ENCODE assay signal across 13 mouse cellular contexts in the genomic region with DNA sequence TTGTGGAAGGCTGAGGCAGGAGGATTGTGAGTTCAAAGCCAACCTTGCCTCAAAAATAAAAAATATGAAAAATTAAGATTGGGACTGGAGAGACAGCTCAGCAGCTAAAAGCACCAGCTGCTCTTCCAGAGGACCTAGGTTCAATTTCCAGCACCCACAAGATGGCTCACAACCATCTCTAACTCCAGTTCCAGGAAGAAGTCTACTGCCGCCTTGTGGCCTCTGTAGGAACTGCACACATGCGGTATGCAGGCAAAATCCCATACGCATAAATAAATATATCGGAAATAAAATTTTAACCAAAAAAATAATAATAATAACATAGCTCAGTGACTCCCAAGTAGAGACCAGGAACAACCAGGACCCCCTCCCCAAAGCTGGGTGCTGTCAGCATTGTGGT. TPM values are rescaled to one million over a fixed set of nuclear protein-coding genes. Genes with fewer than 3 reads are reported as not detected.
DNase-seq lines count a peak whose midpoint lies in the region; ATAC-seq and TF ChIP-seq lines count a peak whose summit lies in the region.
"Had no signal": no experiment of that assay in that cellular context is flagged by ENCODE, and none has a peak within 500 bp of the region (broad histone marks: within the 10 kb centered on the region; RNA-seq: fewer than 3 reads in every experiment).

No protein-coding gene starts in this region.

- TF ChIP-seq EP300 in heart, postnatal 0 days (IDR thresholded peaks at IDR 0.05; ENCODE audit: low read depth), result no peak

- H3K9ac ChIP-seq in heart, postnatal 0 days (replicated peaks; ENCODE audit: low read depth, low read length), result no peak overlapping the region
- H3K9ac ChIP-seq in midbrain, postnatal 0 days (replicated peaks; ENCODE audit: low read length, poor library complexity, severe bottlenecking), result no peak overlapping the region
- H3K9ac ChIP-seq: forebrain, embryonic 12.5 days; limb, embryonic 12.5 days had no signal

- H3K36me3 ChIP-seq in heart, postnatal 0 days (replicated peaks; ENCODE audit: control insufficient read depth, insufficient read depth, low read length), result no peaks in the 10 kb centered on the region
- H3K36me3 ChIP-seq in midbrain, postnatal 0 days (ENCODE audit: insufficient read depth, low read length), result no peaks in the 10 kb centered on the region
- no peaks in the 10 kb centered on the region for H3K36me3 ChIP-seq in midbrain, embryonic 10.5 days
- H3K36me3 ChIP-seq: forebrain, embryonic 12.5 days; heart, embryonic 10.5 days; limb, embryonic 12.5 days had no signal

- no peaks in the 10 kb centered on the region for H3K9me3 ChIP-seq in heart, postnatal 0 days (replicated peaks; ENCODE audit: control insufficient read depth, low read length)
- H3K9me3 ChIP-seq in midbrain, postnatal 0 days (ENCODE audit: low read length), result no peaks in the 10 kb centered on the region
- H3K9me3 ChIP-seq in midbrain, embryonic 10.5 days (replicated peaks), result no peaks in the 10 kb centered on the region; the same call in 1 of the 2 replicates
- H3K9me3 ChIP-seq: heart, embryonic 10.5 days; limb, embryonic 12.5 days had no signal

- TF ChIP-seq POLR2A in bone marrow macrophage, adult 2 months (IDR thresholded peaks at IDR 0.05; ENCODE audit: borderline replicate concordance, low read depth, low read length), result no peak

- ATAC-seq in heart, postnatal 0 days (ENCODE audit: insufficient read depth, low read depth), result no peak
- no peak for ATAC-seq in midbrain, postnatal 0 days (ENCODE audit: low FRiP score)
- ATAC-seq: intestine, embryonic 16.5 days had no signal

- H3K27ac ChIP-seq in heart, postnatal 0 days (ENCODE audit: low read depth), result no peak overlapping the region
- H3K27ac ChIP-seq in midbrain, postnatal 0 days (ENCODE audit: low read depth, low read length), result no peak overlapping the region
- H3K27ac ChIP-seq in midbrain, embryonic 10.5 days (replicated peaks), result no peak overlapping the region
- no peak overlapping the region for H3K27ac ChIP-seq in bone marrow macrophage, adult 2 months (ENCODE audit: insufficient read depth, low read depth, low read length)
- H3K27ac ChIP-seq: forebrain, embryonic 12.5 days; heart, embryonic 10.5 days; limb, embryonic 12.5 days had no signal

- intact Hi-C loops in heart, postnatal 25 days (cut with DNase I), result no loop called here
- intact Hi-C loops in left cerebral cortex, postnatal 14 days (cut with DNase I), result loop anchor here (10.0 kb wide), 2 partner anchors 592 to 862 kb away; no protein-coding TSS in a partner anchor

- no peaks in the 10 kb centered on the region for H3K27me3 ChIP-seq in heart, postnatal 0 days (ENCODE audit: control insufficient read depth, insufficient read depth, low read length)
- H3K27me3 ChIP-seq in midbrain, postnatal 0 days (ENCODE audit: insufficient read depth, low read length), result no peaks in the 10 kb centered on the region
- H3K27me3 ChIP-seq in midbrain, embryonic 10.5 days (ENCODE audit: low read depth, poor library complexity, severe bottlenecking), result no peaks in the 10 kb centered on the region
- H3K27me3 ChIP-seq: forebrain, embryonic 12.5 days; limb, embryonic 12.5 days had no signal

- H3K4me1 ChIP-seq in heart, postnatal 0 days (ENCODE audit: control insufficient read depth, insufficient read depth), result 0 out of 2 replicates have a peak, but pooled peaks cover 6% of the 10 kb centered on the region
- no peaks in the 10 kb centered on the region for H3K4me1 ChIP-seq in midbrain, postnatal 0 days (ENCODE audit: insufficient read depth, low read length)
- H3K4me1 ChIP-seq in midbrain, embryonic 10.5 days, result peaks cover 11% of the 10 kb centered on the region
- H3K4me1 ChIP-seq in bone marrow macrophage, adult 2 months (ENCODE audit: control insufficient read depth, insufficient read depth, low read length), result peaks cover 4% of the 10 kb centered on the region; the same call in 1 of the 2 replicates
- H3K4me1 ChIP-seq: limb, embryonic 12.5 days had no signal

- DNase-seq in heart, postnatal 0 days (ENCODE audit: low spot score), result no peak
- no peak for DNase-seq in heart, postnatal 25 days (ENCODE audit: low spot score)
- no peak for DNase-seq in midbrain, postnatal 0 days (ENCODE audit: low spot score)
- no peak for DNase-seq in midbrain, embryonic 10.5 days (ENCODE audit: low spot score)
- peak; percentile 65 for DNase-seq in testis, postnatal 10 days (ENCODE audit: low spot score)
- DNase-seq in left cerebral cortex, adult 9 months (ENCODE audit: low spot score in 2 of 2), result no peak
- no peak for DNase-seq in left cerebral cortex, postnatal 14 days (ENCODE audit: low spot score in 2 of 2)
- DNase-seq: midbrain, embryonic 14.5 days had no signal

- WGBS in heart, postnatal 0 days, result 73% methylated on average over 4 of the region's 4 CpGs
- 78% methylated on average over 4 of the region's 4 CpGs for WGBS in midbrain, postnatal 0 days
- WGBS in midbrain, embryonic 10.5 days, result 71% methylated on average over 4 of the region's 4 CpGs

- H3K4me3 ChIP-seq in heart, postnatal 0 days (ENCODE audit: low read depth, low read length), result no peak overlapping the region
- H3K4me3 ChIP-seq in midbrain, postnatal 0 days (ENCODE audit: low read depth, low read length), result no peak overlapping the region
- H3K4me3 ChIP-seq in midbrain, embryonic 10.5 days, result no peak overlapping the region
- H3K4me3 ChIP-seq in bone marrow macrophage, adult 2 months (ENCODE audit: insufficient read depth, low read length), result no peak overlapping the region
- H3K4me3 ChIP-seq: forebrain, embryonic 12.5 days; heart, embryonic 10.5 days; limb, embryonic 12.5 days had no signal

- peak; percentile 19; the same call in 1 of the 2 replicates for TF ChIP-seq CTCF in heart, postnatal 0 days (IDR thresholded peaks at IDR 0.05; ENCODE audit: low read depth)
- peak; percentile 54 for TF ChIP-seq CTCF in midbrain, postnatal 0 days (IDR thresholded peaks at IDR 0.05)
- peak; percentile 26; the same call in 1 of the 2 replicates for TF ChIP-seq CTCF in bone marrow macrophage, adult 2 months (IDR thresholded peaks at IDR 0.05; ENCODE audit: low read depth, low read length)

- no peak overlapping the region for H3K4me2 ChIP-seq in heart, postnatal 0 days (ENCODE audit: low read depth, low read length)
- H3K4me2 ChIP-seq in midbrain, postnatal 0 days (ENCODE audit: low read depth, low read length, poor library complexity, severe bottlenecking), result no peak overlapping the region
- H3K4me2 ChIP-seq: forebrain, embryonic 12.5 days; limb, embryonic 12.5 days had no signal

RNA-seq across cellular contexts. Expression of gene Lrp3, which starts 51.4 kb away (rescaled TPM):
- 3.3 and 3.5 TPM in 2 replicates for total RNA-seq in heart, postnatal 0 days (2014; rRNA removed; ENCODE audit: low replicate concordance)
- polyA plus RNA-seq in heart, postnatal 0 days (2015; fragmentation: Nextera tagmentation; extraction: Ambion mirVana), result 1.3 and 1.4 TPM in 2 replicates
- total RNA-seq in heart, postnatal 25 days (2021), result 1 to 10 TPM; 7.7 to 8.8 TPM
- total RNA-seq in midbrain, postnatal 0 days (2014; rRNA removed), result 136 and 159 TPM in 2 replicates
- 21.7 and 23.7 TPM in 2 replicates for polyA plus RNA-seq in midbrain, postnatal 0 days (2015; fragmentation: Nextera tagmentation; extraction: Ambion mirVana)
- polyA plus RNA-seq in midbrain, embryonic 10.5 days (2016; fragmentation: Nextera tagmentation; extraction: Ambion mirVana), result 11.9 and 13.5 TPM in 2 replicates
- 0.20 TPM in 1 of 2 replicates, not detected in the other for polyA plus RNA-seq in bone marrow macrophage, adult 2 months (2012; ENCODE audit: insufficient read depth, insufficient read length, missing spikeins)
- total RNA-seq in left cerebral cortex, postnatal 14 days (2021), result 10 to 100 TPM; 83.8 to 84.6 TPM

RNA-seq across cellular contexts. Expression of gene Gpatch1, which starts 51.6 kb away (rescaled TPM):
- total RNA-seq in heart, postnatal 0 days (2014; rRNA removed; ENCODE audit: low replicate concordance), result 2.1 and 3.6 TPM in 2 replicates
- polyA plus RNA-seq in heart, postnatal 0 days (2015; fragmentation: Nextera tagmentation; extraction: Ambion mirVana), result 9.5 and 10.1 TPM in 2 replicates
- 1 to 10 TPM; 8.8 to 9.9 TPM for total RNA-seq in heart, postnatal 25 days (2021)
- total RNA-seq in midbrain, postnatal 0 days (2014; rRNA removed), result 8.0 and 11.5 TPM in 2 replicates
- 21.9 and 22.2 TPM in 2 replicates for polyA plus RNA-seq in midbrain, postnatal 0 days (2015; fragmentation: Nextera tagmentation; extraction: Ambion mirVana)
- 16.8 and 17.5 TPM in 2 replicates for polyA plus RNA-seq in midbrain, embryonic 10.5 days (2016; fragmentation: Nextera tagmentation; extraction: Ambion mirVana)
- 9.5 and 13.2 TPM in 2 replicates for polyA plus RNA-seq in bone marrow macrophage, adult 2 months (2012; ENCODE audit: insufficient read depth, insufficient read length, missing spikeins)
- total RNA-seq in left cerebral cortex, postnatal 14 days (2021), result 10 to 100 TPM; 22.8 to 23.7 TPM

Comparison
In these comparisons a context has a peak if more than half of its experiments do, and no peak if none do; other contexts are left out.
1. RNA of gene Lrp3, which starts 51.4 kb away (total RNA-seq): 136 to 159 TPM in midbrain, postnatal 0 days and 83.8 to 84.6 TPM in left cerebral cortex, postnatal 14 days; 7.7 to 8.8 TPM in heart, postnatal 25 days and 3.3 to 3.5 TPM in heart, postnatal 0 days; every median in the first group is over 4 times any median in the second.
2. Peak in every context shown above with its lines, with median percentiles within 50 percentile points of each other: CTCF ChIP-seq.